Mouse (Mus musculus) heart, postnatal 14 days (tissue): ENCODE measurements at regions not wholly inside any gene's neighbourhood (a gene's known extent, or its start where the extent isn't known, plus 50 kb on each side); places are given as distances from the start of the nearest gene placed in this dataset.

Experiments
- DNase-seq, 2 experiments: peaks; one replicate each; pipeline ENCODE4 v3.0.0; 2021 to 2022
- intact Hi-C: fragments of 180-260 bp; cut with DNase I; formaldehyde crosslinking; loops from one replicate; pipeline ENCODE4 v1.15.1; 2025

- peak; percentile 14 to 44 for DNase-seq
- intact Hi-C loops: no loop called here
These were observed 5319.6 kb downstream of the 9330182O14Rik start for GRCm38 (mm10) chr15:45453797-45454196.

GRCm38 (mm10) chr15:45470425-45470824, 5336.3 kb downstream of the 9330182O14Rik start:
- intact Hi-C loops: no loop called here
- no peak for DNase-seq

- intact Hi-C loops: no loop called here
These were observed 5339.0 kb downstream of the 9330182O14Rik start for GRCm38 (mm10) chr15:45473191-45473590.

GRCm38 (mm10) chr15:45510271-45510670, 5376.1 kb downstream of the 9330182O14Rik start:
- intact Hi-C loops: no loop called here
- no peak for DNase-seq

More at GRCm38 (mm10) chr15:45473191-45473590, 5339.0 kb downstream of the 9330182O14Rik start:
- DNase-seq: no peak
